Mouse (Mus musculus): ENCODE results near the gene Mrpl23. TPM values are rescaled to one million over a fixed set of nuclear protein-coding genes. Genes with fewer than 3 reads are reported as not detected.
A peak's percentile ranks its signal among the peaks of the same experiment; 100 is the strongest.

The Mrpl23 gene
- 18.7 and 19.3 TPM in 2 replicates for polyA plus RNA-seq (2015; fragmentation: Nextera tagmentation; extraction: Ambion mirVana)

GRCm38 (mm10) chr7:142532671-142533058, at the start of gene Mrpl23:
Mrpl23 (plus strand) TSS chr7:142532686.
- Histone ChIP-seq H3K4me1 (ENCODE audit: insufficient read depth) (peaks cover 33% of the 10 kb centered on the region), H3K4me2 (ENCODE audit: low read depth, low read length) (peak within 1 kb of the TSS; percentile 93), H3K36me3 (replicated peaks; ENCODE audit: insufficient read depth, low read length) (peaks cover 4% of the 10 kb centered on the region; the same call in 1 of the 2 replicates), H3K27ac (ENCODE audit: low read depth) (peak within 1 kb of the TSS; percentile 98), H3K4me3 (ENCODE audit: low read depth, low read length) (peak within 1 kb of the TSS; percentile 80), H3K9me3 (ENCODE audit: low read length) (no peaks in the 10 kb centered on the region), H3K9ac (replicated peaks) (peak within 1 kb of the TSS; percentile 88), H3K27me3 (ENCODE audit: insufficient read depth, low read length) (no peaks in the 10 kb centered on the region)
- WGBS (ENCODE audit: insufficient replicate concordance): 4% methylated on average over 15 of the region's 17 CpGs
- TF ChIP-seq EP300 (IDR thresholded peaks at IDR 0.05; ENCODE audit: low read depth) (no peak), CTCF (IDR thresholded peaks at IDR 0.05; ENCODE audit: low read depth) (no peak)
- ATAC-seq: peak; percentile 22
- no peak for DNase-seq

GRCm38 (mm10) chr7:142483136-142483535, 49.4 kb upstream of the Mrpl23 start:
- TF ChIP-seq CTCF (IDR thresholded peaks at IDR 0.05; ENCODE audit: low read depth) (no peak), EP300 (IDR thresholded peaks at IDR 0.05; ENCODE audit: low read depth) (no peak)
- no peak overlapping the region for H3K4me2 ChIP-seq (ENCODE audit: low read depth, low read length)
- 0 out of 2 replicates have a peak overlapping the region, but pooled peaks have one; percentile 29 for H3K27ac ChIP-seq (ENCODE audit: low read depth)
- no peak for DNase-seq
- H3K27me3 ChIP-seq (ENCODE audit: insufficient read depth, low read length): no peaks in the 10 kb centered on the region
- WGBS (ENCODE audit: insufficient replicate concordance): 71% methylated on average over 11 of the region's 11 CpGs
- H3K4me3 ChIP-seq (ENCODE audit: low read depth, low read length): no peak overlapping the region
- ATAC-seq: no peak
- H3K4me1 ChIP-seq (ENCODE audit: insufficient read depth): peaks cover 16% of the 10 kb centered on the region
- 0 out of 2 replicates have a peak, but pooled peaks cover 3% of the 10 kb centered on the region for H3K36me3 ChIP-seq (replicated peaks; ENCODE audit: insufficient read depth, low read length)
- no peak overlapping the region for H3K9ac ChIP-seq (replicated peaks)
- H3K9me3 ChIP-seq (ENCODE audit: low read length): no peaks in the 10 kb centered on the region

- no peak for DNase-seq
- H3K4me1 ChIP-seq (ENCODE audit: insufficient read depth): peaks cover 16% of the 10 kb centered on the region
- no peak overlapping the region for H3K9ac ChIP-seq (replicated peaks)
- H3K36me3 ChIP-seq (replicated peaks; ENCODE audit: insufficient read depth, low read length): 0 out of 2 replicates have a peak, but pooled peaks cover 10% of the 10 kb centered on the region
- ATAC-seq: no peak
- H3K27me3 ChIP-seq (ENCODE audit: insufficient read depth, low read length): no peaks in the 10 kb centered on the region
- no peak overlapping the region for H3K4me2 ChIP-seq (ENCODE audit: low read depth, low read length)
- 75% methylated on average over 12 of the region's 12 CpGs for WGBS (ENCODE audit: insufficient replicate concordance)
- H3K27ac ChIP-seq (ENCODE audit: low read depth): no peak overlapping the region
- TF ChIP-seq CTCF (IDR thresholded peaks at IDR 0.05; ENCODE audit: low read depth) (no peak), EP300 (IDR thresholded peaks at IDR 0.05; ENCODE audit: low read depth) (no peak)
- no peak overlapping the region for H3K4me3 ChIP-seq (ENCODE audit: low read depth, low read length)
- no peaks in the 10 kb centered on the region for H3K9me3 ChIP-seq (ENCODE audit: low read length)
Measured at GRCm38 (mm10) chr7:142484780-142485179, 47.7 kb upstream of the Mrpl23 start.

GRCm38 (mm10) chr7:142486751-142487162, 45.7 kb upstream of the Mrpl23 start:
- peaks cover 6% of the 10 kb centered on the region for H3K4me1 ChIP-seq (ENCODE audit: insufficient read depth)
- H3K27ac ChIP-seq (ENCODE audit: low read depth): no peak overlapping the region
- no peak overlapping the region for H3K9ac ChIP-seq (replicated peaks)
- no peak for ATAC-seq
- no peak for DNase-seq
- H3K36me3 ChIP-seq (replicated peaks; ENCODE audit: insufficient read depth, low read length): peaks cover 17% of the 10 kb centered on the region; the same call in 1 of the 2 replicates
- H3K27me3 ChIP-seq (ENCODE audit: insufficient read depth, low read length): no peaks in the 10 kb centered on the region
- no peak overlapping the region for H3K4me2 ChIP-seq (ENCODE audit: low read depth, low read length)
- WGBS (ENCODE audit: insufficient replicate concordance): 63% methylated on average over 8 of the region's 8 CpGs
- H3K4me3 ChIP-seq (ENCODE audit: low read depth, low read length): no peak overlapping the region
- no peaks in the 10 kb centered on the region for H3K9me3 ChIP-seq (ENCODE audit: low read length)
- TF ChIP-seq EP300 (IDR thresholded peaks at IDR 0.05; ENCODE audit: low read depth): no peak
- TF ChIP-seq CTCF (IDR thresholded peaks at IDR 0.05; ENCODE audit: low read depth): no peak

GRCm38 (mm10) chr7:142487341-142487859, 45.1 kb upstream of the Mrpl23 start:
- H3K36me3 ChIP-seq (replicated peaks; ENCODE audit: insufficient read depth, low read length): peaks cover 17% of the 10 kb centered on the region; the same call in 1 of the 2 replicates
- H3K9me3 ChIP-seq (ENCODE audit: low read length): no peaks in the 10 kb centered on the region
- H3K4me1 ChIP-seq (ENCODE audit: insufficient read depth): no peaks in the 10 kb centered on the region
- H3K27ac ChIP-seq (ENCODE audit: low read depth): no peak overlapping the region
- H3K4me3 ChIP-seq (ENCODE audit: low read depth, low read length): no peak overlapping the region
- WGBS (ENCODE audit: insufficient replicate concordance): 43% methylated on average over 9 of the region's 9 CpGs
- H3K27me3 ChIP-seq (ENCODE audit: insufficient read depth, low read length): no peaks in the 10 kb centered on the region
- no peak for DNase-seq
- ATAC-seq: peak; percentile 44; the same call in 1 of the 2 replicates
- no peak overlapping the region for H3K4me2 ChIP-seq (ENCODE audit: low read depth, low read length)
- no peak overlapping the region for H3K9ac ChIP-seq (replicated peaks)
- no peak for TF ChIP-seq EP300 (IDR thresholded peaks at IDR 0.05; ENCODE audit: low read depth)
- peak; percentile 76 for TF ChIP-seq CTCF (IDR thresholded peaks at IDR 0.05; ENCODE audit: low read depth)

GRCm38 (mm10) chr7:142488053-142488452, 44.4 kb upstream of the Mrpl23 start:
- no peaks in the 10 kb centered on the region for H3K9me3 ChIP-seq (ENCODE audit: low read length)
- no peaks in the 10 kb centered on the region for H3K27me3 ChIP-seq (ENCODE audit: insufficient read depth, low read length)
- ATAC-seq (no peak), DNase-seq (no peak)
- no peak overlapping the region for H3K27ac ChIP-seq (ENCODE audit: low read depth)
- TF ChIP-seq EP300 (IDR thresholded peaks at IDR 0.05; ENCODE audit: low read depth) (no peak), CTCF (IDR thresholded peaks at IDR 0.05; ENCODE audit: low read depth) (no peak)
- WGBS (ENCODE audit: insufficient replicate concordance): 92% methylated on average over 3 of the region's 3 CpGs
- no peak overlapping the region for H3K4me2 ChIP-seq (ENCODE audit: low read depth, low read length)
- H3K4me3 ChIP-seq (ENCODE audit: low read depth, low read length): no peak overlapping the region
- H3K36me3 ChIP-seq (replicated peaks; ENCODE audit: insufficient read depth, low read length): peaks cover 17% of the 10 kb centered on the region; the same call in 1 of the 2 replicates
- H3K4me1 ChIP-seq (ENCODE audit: insufficient read depth): no peaks in the 10 kb centered on the region
- H3K9ac ChIP-seq (replicated peaks): no peak overlapping the region

All from liver, postnatal 0 days (tissue).